Mouse (Mus musculus): ENCODE measurements around the gene Nyap2. TPM values are rescaled to one million over a fixed set of nuclear protein-coding genes. Genes with fewer than 3 reads are reported as not detected.

The Nyap2 gene
- polyA plus RNA-seq (2012; rRNA removed) (0.06 TPM in 1 of 2 replicates, not detected in the other), polyA plus RNA-seq (2014; fragmentation: Nextera tagmentation; extraction: Ambion mirVana) (not detected in 2 replicates)

GRCm38 (mm10) chr1:81076831-81077664 lies at the start of gene Nyap2:
Nyap2 (plus strand) TSS chr1:81076950.
- H3K4me1 ChIP-seq (ENCODE audit: control insufficient read depth, insufficient read depth, low read length): no peaks in the 10 kb centered on the region
- 38% methylated on average over 16 of the region's 16 CpGs for WGBS
- TF ChIP-seq POLR2A (IDR thresholded peaks at IDR 0.05; ENCODE audit: borderline replicate concordance, extremely low read depth, insufficient read depth, insufficient read length): no peak
- H3K4me3 ChIP-seq (replicated peaks; ENCODE audit: low read length): no peak within 1 kb of the TSS
- H3K27ac ChIP-seq (replicated peaks; ENCODE audit: low read depth, low read length): no peak within 1 kb of the TSS
- no peak within 1 kb of the TSS for H3K9ac ChIP-seq (ENCODE audit: low read depth, low read length, severe bottlenecking)
- no peak for ATAC-seq (ENCODE audit: low FRiP score, low read depth)
- H3K4me2 ChIP-seq (replicated peaks; ENCODE audit: low read depth, low read length, severe bottlenecking): no peak within 1 kb of the TSS
- no peaks in the 10 kb centered on the region for H3K36me3 ChIP-seq (ENCODE audit: control insufficient read depth, insufficient read depth, low read length)
- H3K9me3 ChIP-seq (ENCODE audit: control insufficient read depth, low read length): no peaks in the 10 kb centered on the region
- DNase-seq (ENCODE audit: low spot score): peak; percentile 35
- H3K27me3 ChIP-seq (ENCODE audit: control insufficient read depth, insufficient read depth, low read length): no peaks in the 10 kb centered on the region

DNA sequence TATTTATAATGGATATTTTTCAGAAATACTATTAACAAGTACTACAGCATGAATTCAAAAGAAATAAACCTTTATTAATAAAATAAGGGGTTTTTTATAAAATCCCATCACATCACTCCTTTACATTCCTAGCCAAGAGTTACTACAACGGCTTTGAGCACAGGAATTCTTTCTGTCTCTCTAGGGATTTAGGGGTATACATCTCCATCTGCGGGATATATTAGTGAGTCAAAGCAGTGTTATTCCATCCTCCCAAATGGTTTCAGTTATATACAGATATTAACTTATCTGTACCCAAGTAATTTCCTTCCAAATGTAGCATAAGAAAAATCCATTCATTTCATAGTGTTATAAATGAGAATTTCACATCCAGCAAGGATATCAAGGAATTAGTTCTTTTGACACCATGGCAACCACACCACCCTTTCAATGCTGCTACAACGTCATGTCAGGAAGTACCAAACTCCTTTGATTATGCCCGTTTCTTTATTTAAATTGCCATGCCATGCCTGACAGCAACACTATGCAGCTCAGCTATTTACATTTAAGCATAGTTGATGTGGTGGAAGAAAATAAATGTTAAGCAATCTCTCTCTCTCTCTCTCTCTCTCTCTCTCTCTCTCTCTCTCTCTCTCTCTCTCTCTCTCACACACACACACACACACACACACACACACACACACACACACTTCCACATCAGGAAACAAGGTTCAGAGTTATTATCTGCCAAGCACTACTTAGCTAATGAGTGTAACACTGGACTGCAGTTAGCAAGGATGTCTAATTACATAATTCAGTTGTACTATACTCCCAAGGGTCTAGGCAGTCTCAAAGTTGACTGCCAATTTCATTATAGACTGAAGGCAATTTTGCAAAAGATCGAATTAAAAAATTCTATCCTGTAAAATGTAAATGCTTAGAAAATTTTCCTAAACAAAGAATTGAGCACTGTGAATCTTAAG lies 33.6 kb upstream of the Nyap2 start:
- no peak overlapping the region for H3K4me2 ChIP-seq (replicated peaks; ENCODE audit: low read depth, low read length, severe bottlenecking)
- H3K27ac ChIP-seq (replicated peaks; ENCODE audit: low read depth, low read length): no peak overlapping the region
- no peaks in the 10 kb centered on the region for H3K9me3 ChIP-seq (ENCODE audit: control insufficient read depth, low read length)
- H3K4me1 ChIP-seq (ENCODE audit: control insufficient read depth, insufficient read depth, low read length): no peaks in the 10 kb centered on the region
- H3K36me3 ChIP-seq (ENCODE audit: control insufficient read depth, insufficient read depth, low read length): no peaks in the 10 kb centered on the region
- H3K9ac ChIP-seq (ENCODE audit: low read depth, low read length, severe bottlenecking): no peak overlapping the region
- 51% methylated on average over 5 of the region's 5 CpGs for WGBS
- TF ChIP-seq POLR2A (IDR thresholded peaks at IDR 0.05; ENCODE audit: borderline replicate concordance, extremely low read depth, insufficient read depth, insufficient read length): no peak
- DNase-seq (ENCODE audit: low spot score): no peak
- no peak overlapping the region for H3K4me3 ChIP-seq (replicated peaks; ENCODE audit: low read length)
- H3K27me3 ChIP-seq (ENCODE audit: control insufficient read depth, insufficient read depth, low read length): no peaks in the 10 kb centered on the region
- ATAC-seq (ENCODE audit: low FRiP score, low read depth): no peak

- DNase-seq (ENCODE audit: low spot score) (no peak), ATAC-seq (ENCODE audit: low FRiP score, low read depth) (no peak)
- Histone ChIP-seq H3K36me3 (ENCODE audit: control insufficient read depth, insufficient read depth, low read length) (no peaks in the 10 kb centered on the region), H3K4me1 (ENCODE audit: control insufficient read depth, insufficient read depth, low read length) (no peaks in the 10 kb centered on the region), H3K4me3 (replicated peaks; ENCODE audit: low read length) (no peak overlapping the region), H3K9ac (ENCODE audit: low read depth, low read length, severe bottlenecking) (no peak overlapping the region), H3K4me2 (replicated peaks; ENCODE audit: low read depth, low read length, severe bottlenecking) (no peak overlapping the region), H3K9me3 (ENCODE audit: control insufficient read depth, low read length) (no peaks in the 10 kb centered on the region), H3K27ac (replicated peaks; ENCODE audit: low read depth, low read length) (no peak overlapping the region), H3K27me3 (ENCODE audit: control insufficient read depth, insufficient read depth, low read length) (no peaks in the 10 kb centered on the region)
- TF ChIP-seq POLR2A (IDR thresholded peaks at IDR 0.05; ENCODE audit: borderline replicate concordance, extremely low read depth, insufficient read depth, insufficient read length): no peak
- WGBS: 45% methylated on average over 5 of the region's 5 CpGs
These were observed 18.4 kb upstream of the Nyap2 start for GRCm38 (mm10) chr1:81058340-81058739.

- Histone ChIP-seq H3K4me3 (replicated peaks; ENCODE audit: low read length) (no peak overlapping the region), H3K4me2 (replicated peaks; ENCODE audit: low read depth, low read length, severe bottlenecking) (no peak overlapping the region), H3K9me3 (ENCODE audit: control insufficient read depth, low read length) (no peaks in the 10 kb centered on the region), H3K4me1 (ENCODE audit: control insufficient read depth, insufficient read depth, low read length) (no peaks in the 10 kb centered on the region), H3K36me3 (ENCODE audit: control insufficient read depth, insufficient read depth, low read length) (no peaks in the 10 kb centered on the region), H3K27me3 (ENCODE audit: control insufficient read depth, insufficient read depth, low read length) (no peaks in the 10 kb centered on the region), H3K9ac (ENCODE audit: low read depth, low read length, severe bottlenecking) (no peak overlapping the region), H3K27ac (replicated peaks; ENCODE audit: low read depth, low read length) (no peak overlapping the region)
- no peak for ATAC-seq (ENCODE audit: low FRiP score, low read depth)
- TF ChIP-seq POLR2A (IDR thresholded peaks at IDR 0.05; ENCODE audit: borderline replicate concordance, extremely low read depth, insufficient read depth, insufficient read length): no peak
- DNase-seq (ENCODE audit: low spot score): no peak
- WGBS: 56% methylated on average over 2 of the region's 2 CpGs
These were observed 17.9 kb upstream of the Nyap2 start for GRCm38 (mm10) chr1:81058835-81059234.

- no peaks in the 10 kb centered on the region for H3K27me3 ChIP-seq (ENCODE audit: control insufficient read depth, insufficient read depth, low read length)
- H3K4me3 ChIP-seq (replicated peaks; ENCODE audit: low read length): no peak overlapping the region
- H3K4me1 ChIP-seq (ENCODE audit: control insufficient read depth, insufficient read depth, low read length): no peaks in the 10 kb centered on the region
- no peak for TF ChIP-seq POLR2A (IDR thresholded peaks at IDR 0.05; ENCODE audit: borderline replicate concordance, extremely low read depth, insufficient read depth, insufficient read length)
- no peaks in the 10 kb centered on the region for H3K9me3 ChIP-seq (ENCODE audit: control insufficient read depth, low read length)
- no peak overlapping the region for H3K9ac ChIP-seq (ENCODE audit: low read depth, low read length, severe bottlenecking)
- ATAC-seq (ENCODE audit: low FRiP score, low read depth) (no peak), DNase-seq (ENCODE audit: low spot score) (no peak)
- H3K27ac ChIP-seq (replicated peaks; ENCODE audit: low read depth, low read length): no peak overlapping the region
- H3K4me2 ChIP-seq (replicated peaks; ENCODE audit: low read depth, low read length, severe bottlenecking): no peak overlapping the region
- no peaks in the 10 kb centered on the region for H3K36me3 ChIP-seq (ENCODE audit: control insufficient read depth, insufficient read depth, low read length)
- WGBS: 87% methylated on average over 2 of the region's 2 CpGs
These were observed 13.9 kb upstream of the Nyap2 start for GRCm38 (mm10) chr1:81062811-81063210.

All from limb, embryonic 14.5 days (tissue).